25 mouse cellular contexts compared by ENCODE assay signal in the genomic region with DNA sequence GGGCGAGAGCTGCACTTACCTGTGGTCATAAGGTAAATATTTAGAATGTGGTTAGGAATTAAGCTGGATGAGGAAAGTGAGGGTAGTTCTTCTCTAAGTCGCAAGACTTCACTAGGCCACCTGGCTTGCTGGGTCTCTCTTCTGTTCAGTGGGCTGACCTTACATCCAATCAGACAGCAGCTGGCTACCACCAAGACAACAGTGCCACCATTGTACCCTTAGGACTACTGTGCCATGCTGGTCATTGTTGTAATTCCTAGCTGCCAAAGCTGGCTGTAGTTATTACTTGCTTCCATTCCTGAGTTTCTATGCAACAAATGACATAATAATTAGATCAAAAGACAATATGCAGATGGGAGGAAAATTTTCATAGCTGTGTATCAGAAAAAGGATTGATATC.
"Had no signal": no experiment of that assay in that cellular context is flagged by ENCODE, and none has a peak within 500 bp of the region (broad histone marks: within the 10 kb centered on the region; RNA-seq: fewer than 3 reads in every experiment).

No protein-coding gene starts in this region.

- H3K36me3 ChIP-seq: heart, embryonic 13.5 days; heart, embryonic 15.5 days; hindbrain, embryonic 10.5 days; hindbrain, embryonic 12.5 days; limb, embryonic 10.5 days; limb, embryonic 12.5 days had no signal

- H3K27me3 ChIP-seq: heart, embryonic 13.5 days; heart, embryonic 15.5 days; hindbrain, embryonic 12.5 days; limb, embryonic 12.5 days had no signal

- H3K4me3 ChIP-seq: gastrocnemius, adult 2 months; heart, adult 2 months; heart, embryonic 13.5 days; heart, embryonic 15.5 days; hindbrain, embryonic 10.5 days; hindbrain, embryonic 12.5 days; layer of hippocampus, adult 2 months; left cerebral cortex, adult 2 months; limb, embryonic 10.5 days; limb, embryonic 12.5 days had no signal

- ATAC-seq: hindbrain, embryonic 16.5 days; inflammation-experienced regulatory T-cells, adult 6 months had no signal

- H3K4me1 ChIP-seq: heart, embryonic 13.5 days; heart, embryonic 15.5 days; hindbrain, embryonic 10.5 days; hindbrain, embryonic 12.5 days; limb, embryonic 10.5 days; limb, embryonic 12.5 days had no signal

- H3K4me2 ChIP-seq: heart, embryonic 11.5 days; heart, embryonic 13.5 days; heart, embryonic 15.5 days; hindbrain, embryonic 12.5 days; hindbrain, embryonic 14.5 days; limb, embryonic 12.5 days; liver, embryonic 11.5 days had no signal

- H3K9me3 ChIP-seq: heart, embryonic 13.5 days; heart, embryonic 15.5 days; hindbrain, embryonic 10.5 days; hindbrain, embryonic 12.5 days; limb, embryonic 10.5 days had no signal

- H3K9ac ChIP-seq: heart, embryonic 13.5 days; heart, embryonic 15.5 days; hindbrain, embryonic 12.5 days; hindbrain, embryonic 14.5 days; limb, embryonic 12.5 days had no signal

- DNase-seq: gastrocnemius, adult 2 months; gastrocnemius, postnatal 10 days; gastrocnemius, postnatal 36 days; heart, adult 11 months; heart, adult 2 months; heart, postnatal 4 days; kidney, adult 18-20 months; kidney, adult 8-10 months; kidney, postnatal 10 days; kidney, postnatal 25 days; kidney, postnatal 4 days; liver had no signal

- H3K27ac ChIP-seq: gastrocnemius, adult 2 months; heart, adult 2 months; heart, embryonic 13.5 days; heart, embryonic 15.5 days; hindbrain, embryonic 10.5 days; hindbrain, embryonic 12.5 days; hindbrain, embryonic 14.5 days; layer of hippocampus, adult 2 months; left cerebral cortex, adult 2 months; limb, embryonic 10.5 days; limb, embryonic 12.5 days had no signal
